Mouse (Mus musculus) CH12.LX (cell line): ENCODE results near the gene Tmem219. TPM values are rescaled to one million over a fixed set of nuclear protein-coding genes. Genes with fewer than 3 reads are reported as not detected.
A peak's percentile ranks its signal among the peaks of the same experiment; 100 is the strongest.

Experiments used
- DNase-seq: peaks from one replicate; pipeline ENCODE4 v3.0.0-alpha.2; 2013; ENCODE audit errors: extremely low read depth
- H3K27ac ChIP-seq: 2 replicates; pipeline ENCODE4 v1.5.1; 2012; ENCODE audit warnings: low read depth, mild to moderate bottlenecking, control low read depth, moderate library complexity; ENCODE audit not compliant: insufficient read depth
- H3K27me3 ChIP-seq: replicated peaks from 2 replicates; pipeline ENCODE3; 2012; ENCODE audit warnings: inconsistent platforms
- H3K36me3 ChIP-seq, 2 experiments: replicated peaks in 1 of 2; 2 replicates each; pipeline versions ENCODE3 to v1.6.1; 2012; ENCODE audit warnings: inconsistent platforms in 1 of 2, low read length in 1 of 2, mild to moderate bottlenecking in 1 of 2, mixed read lengths in 1 of 2, moderate library complexity in 1 of 2; ENCODE audit not compliant: control insufficient read depth in 1 of 2, insufficient read depth in 1 of 2
- H3K4me1 ChIP-seq, 2 experiments: 2 replicates each; pipeline ENCODE4 v1.6.1; 2012; ENCODE audit warnings: inconsistent platforms in 1 of 2, moderate library complexity in 1 of 2; ENCODE audit not compliant: insufficient read depth in 2 of 2, control insufficient read depth in 1 of 2
- H3K4me2 ChIP-seq: 2 replicates; pipeline ENCODE4 v1.6.1; 2012; ENCODE audit warnings: low read depth, mild to moderate bottlenecking, control low read depth; ENCODE audit not compliant: poor library complexity, insufficient read depth, severe bottlenecking
- H3K4me3 ChIP-seq, 3 experiments: fragments of 150-350 bp in 1 of 3; sonication (generic) in 1 of 3; replicated peaks in 1 of 3; 2 replicates each; pipeline versions ENCODE3 to v1.5.1; 2011 to 2012; ENCODE audit warnings: low read depth in 2 of 3, low read length in 2 of 3, mild to moderate bottlenecking in 2 of 3, moderate library complexity in 2 of 3, control low read depth in 1 of 3, improper control_type of control experiment in 1 of 3, inconsistent platforms in 1 of 3, mixed read lengths in 1 of 3; ENCODE audit not compliant: poor library complexity in 1 of 3
- H3K79me2 ChIP-seq: replicated peaks from 2 replicates; pipeline ENCODE4 v1.6.1; 2012; ENCODE audit warnings: mild to moderate bottlenecking, moderate library complexity; ENCODE audit not compliant: control insufficient read depth, poor library complexity, insufficient read depth, severe bottlenecking; ENCODE audit errors: extremely low read depth
- H3K9ac ChIP-seq: 2 replicates; pipeline ENCODE4 v1.6.1; 2012; ENCODE audit warnings: low read depth, mild to moderate bottlenecking, control low read depth, moderate library complexity; ENCODE audit not compliant: insufficient read depth
- H3K9me3 ChIP-seq: replicated peaks from 2 replicates; pipeline ENCODE3; 2012; ENCODE audit warnings: low read length, inconsistent platforms, mixed read lengths
- BHLHE40 ChIP-seq: IDR thresholded peaks from 2 replicates; pipeline ENCODE4 v1.6.1; 2011; ENCODE audit warnings: mild to moderate bottlenecking, low read depth, low read length, improper control_type of control experiment
- E2F4 ChIP-seq: IDR thresholded peaks from 2 replicates; pipeline ENCODE4 v1.6.1; 2011; ENCODE audit warnings: low read depth, low read length, improper control_type of control experiment; ENCODE audit not compliant: insufficient replicate concordance
- GABPA ChIP-seq: IDR thresholded peaks from 2 replicates; pipeline ENCODE4 v1.6.1; 2012; ENCODE audit warnings: low read depth, low read length, improper control_type of control experiment, inconsistent platforms; ENCODE audit not compliant: insufficient replicate concordance
- JUN ChIP-seq: IDR thresholded peaks from 2 replicates; pipeline ENCODE4 v1.6.1; 2011; ENCODE audit warnings: low read depth, mild to moderate bottlenecking, low read length, improper control_type of control experiment, moderate library complexity; ENCODE audit not compliant: insufficient read depth
- KAT2A ChIP-seq: IDR thresholded peaks from 2 replicates; pipeline ENCODE4 v1.6.1; 2012; ENCODE audit warnings: low read length, improper control_type of control experiment, inconsistent platforms; ENCODE audit not compliant: insufficient replicate concordance
- MAZ ChIP-seq: IDR thresholded peaks from 2 replicates; pipeline ENCODE4 v1.6.1; 2012; ENCODE audit warnings: low read depth, mild to moderate bottlenecking, inconsistent platforms, low read length, improper control_type of control experiment, moderate library complexity
- MEF2A ChIP-seq: IDR thresholded peaks from 2 replicates; pipeline ENCODE4 v1.6.1; 2014; ENCODE audit warnings: low read depth, mild to moderate bottlenecking, inconsistent platforms, low read length, improper control_type of control experiment, borderline replicate concordance
- MXI1 ChIP-seq: IDR thresholded peaks from 2 replicates; pipeline ENCODE4 v1.6.1; 2011; ENCODE audit warnings: mild to moderate bottlenecking, low read depth, low read length, improper control_type of control experiment
- NRF1 ChIP-seq: IDR thresholded peaks from 2 replicates; pipeline ENCODE4 v1.6.1; 2014; ENCODE audit warnings: low read depth, mild to moderate bottlenecking, inconsistent platforms, low read length, improper control_type of control experiment, moderate library complexity
- POLR2AphosphoS2 ChIP-seq: IDR thresholded peaks from 2 replicates; pipeline ENCODE4 v1.6.1; 2011; ENCODE audit warnings: low read depth, low read length, improper control_type of control experiment
- UBTF ChIP-seq: IDR thresholded peaks from 2 replicates; pipeline ENCODE4 v1.6.1; 2012; ENCODE audit warnings: low read depth, mild to moderate bottlenecking, inconsistent platforms, low read length, improper control_type of control experiment, moderate library complexity
- USF1 ChIP-seq: IDR thresholded peaks from 2 replicates; pipeline ENCODE4 v1.6.1; 2014; ENCODE audit warnings: low read depth, mild to moderate bottlenecking, inconsistent platforms, low read length, improper control_type of control experiment
- USF2 ChIP-seq: conservative IDR thresholded peaks from 2 replicates; pipeline ENCODE4 v1.6.1; 2011; ENCODE audit warnings: low read depth, low read length, improper control_type of control experiment
- ZC3H11A ChIP-seq: IDR thresholded peaks from 2 replicates; pipeline ENCODE4 v1.6.1; 2012; ENCODE audit warnings: low read depth, mild to moderate bottlenecking, inconsistent platforms, low read length, improper control_type of control experiment
- ZKSCAN1 ChIP-seq: IDR thresholded peaks from 2 replicates; pipeline ENCODE4 v1.6.1; 2012; ENCODE audit warnings: low read depth, inconsistent platforms, low read length, improper control_type of control experiment, borderline replicate concordance
- ZMIZ1 ChIP-seq: IDR thresholded peaks from 2 replicates; pipeline ENCODE4 v1.6.1; 2012; ENCODE audit warnings: low read depth, mild to moderate bottlenecking, inconsistent platforms, low read length, improper control_type of control experiment
- ZNF384 ChIP-seq: IDR thresholded peaks from 2 replicates; pipeline ENCODE4 v1.6.1; 2012; ENCODE audit warnings: low read depth, low read length, improper control_type of control experiment, inconsistent platforms
- dilution Hi-C: fragments of 300-500 bp; cut with MboI; formaldehyde crosslinking; loops from 2 replicates; pipeline ENCODE4 v1.14.3; 2020; ENCODE audit warnings: low sequenced_read_pairs; ENCODE audit not compliant: extremely low pct_unique_long_range_greater_than_20kb, extremely low pct_ligation_motif_present
- in situ Hi-C: fragments of 300-500 bp; cut with MboI; formaldehyde crosslinking; loops from 3 replicates; pipeline ENCODE4 v1.14.3; 2019; ENCODE audit warnings: low sequenced_read_pairs, low pct_ligation_motif_present, low pct_unique_long_range_greater_than_20kb, mixed read lengths
- polyA plus RNA-seq: library from polyadenylated mRNA; unstranded; fragments of >175 nt; gene quantifications from 2 replicates; pipeline ENCODE4 v1.2.1, GENCODE M21; 2012; ENCODE audit warnings: low read depth; ENCODE audit not compliant: insufficient read length
- total RNA-seq, 2 experiments: library from RNA; depleted of rRNA; stranded (reverse); fragments of 300-350 nt in 1 of 2; fragments of >200 nt in 1 of 2; gene quantifications; 2 replicates each; pipeline ENCODE4 v1.2.3; 2012 to 2014

Tmem219 gene
- total and polyA plus RNA-seq, 3 experiments: 33.4 to 43.2 (median 37.4) TPM

DNA sequence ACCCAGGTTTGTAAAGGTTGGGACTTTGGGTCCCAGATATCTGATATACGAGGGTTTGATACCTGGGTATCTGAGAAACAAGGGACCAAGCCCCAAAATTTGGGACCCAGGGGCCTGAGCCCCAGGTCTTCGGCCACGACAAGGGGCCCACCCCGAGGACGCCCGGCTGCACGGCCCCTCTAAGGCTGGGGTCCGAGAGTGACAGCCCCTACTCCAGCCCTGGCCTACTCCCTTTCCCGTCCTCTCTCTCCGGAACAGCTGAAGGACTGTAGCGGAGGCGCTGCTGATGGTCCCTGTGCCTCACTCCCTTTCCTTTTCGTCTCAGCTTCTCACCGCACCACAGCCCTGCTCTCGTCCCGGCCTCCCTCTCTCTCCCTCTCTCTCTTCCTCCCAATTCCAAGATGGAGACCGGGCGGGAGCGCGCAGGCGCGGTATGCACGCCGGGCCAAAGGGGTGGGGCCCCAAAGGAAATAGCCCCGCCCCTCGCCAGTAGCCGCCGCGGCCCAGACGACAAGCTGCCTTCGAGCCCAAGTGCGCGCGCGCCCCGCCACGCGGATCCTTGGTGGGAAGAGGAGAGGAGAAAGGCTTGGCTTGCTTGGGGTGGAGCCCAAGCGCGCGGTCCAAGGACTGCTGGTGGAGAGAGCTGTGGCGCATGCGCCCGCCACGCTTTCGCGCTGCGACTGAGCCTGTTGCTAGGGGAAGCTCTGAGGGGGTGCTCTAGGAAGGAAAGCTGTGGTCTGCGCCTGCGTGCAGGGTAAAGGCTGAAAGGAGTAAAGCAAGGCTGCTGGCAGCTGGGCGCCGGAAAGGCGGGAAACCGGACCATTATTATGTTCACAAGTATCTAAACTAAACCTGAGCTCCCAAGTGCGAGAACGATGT lies 38.2 kb downstream of the Tmem219 start, which contains the start of gene Taok2 (continued):
- TF ChIP-seq KAT2A (peak; percentile 48; the same call in 1 of the 2 replicates), USF1 (no peak), MEF2A (no peak), USF2 (no peak), ZMIZ1 (peak; percentile 67), MAZ (no peak), GABPA (no peak), ZC3H11A (no peak), BHLHE40 (no peak), ZNF384 (no peak), ZKSCAN1 (no peak), NRF1 (peak; percentile 92)

DNA sequence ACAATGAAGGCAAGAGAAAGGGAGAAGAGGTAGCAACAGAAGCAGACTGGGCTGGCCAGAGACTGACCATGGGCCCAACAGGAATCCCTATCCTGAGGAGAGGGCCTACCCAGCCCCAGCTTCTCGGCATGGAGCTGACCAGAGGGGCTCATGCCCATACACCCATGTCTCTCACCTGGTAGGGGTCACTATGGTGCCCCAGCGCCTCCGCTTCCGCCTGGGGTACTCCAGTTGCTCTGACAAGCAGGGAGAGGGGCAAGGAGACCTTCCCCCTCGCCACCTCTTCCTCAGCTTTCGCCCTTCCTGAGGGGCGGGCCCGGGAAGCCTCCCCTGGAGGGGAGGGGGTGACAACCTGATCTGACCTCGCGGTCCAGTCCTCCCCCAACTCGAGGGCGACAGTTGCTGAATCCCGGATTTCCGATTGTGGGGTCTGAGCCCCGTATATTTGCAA lies 39.0 kb downstream of the Tmem219 start:
- in situ Hi-C loops: no loop called here
- Histone ChIP-seq H3K27ac (0 out of 2 replicates have a peak overlapping the region, but pooled peaks have one; percentile 11), H3K79me2 (peaks cover 32% of the 10 kb centered on the region), H3K4me2 (peak overlapping the region; percentile 79)
- TF ChIP-seq E2F4: no peak
- TF ChIP-seq NRF1: 0 out of 2 replicates have a peak, but pooled peaks have one; percentile 23
- TF ChIP-seq POLR2AphosphoS2: no peak
- TF ChIP-seq UBTF: no peak
- no peak for TF ChIP-seq JUN
- TF ChIP-seq MXI1: peak; percentile 30; the same call in 1 of the 2 replicates
- TF ChIP-seq, all 38 proteins: peak for 2
- Histone ChIP-seq H3K4me1 (peaks cover 8 to 53% of the 10 kb centered on the region in 2 experiments; a peak in 3 of 4 replicates), H3K9ac (peak overlapping the region; percentile 99), H3K9me3 (no peaks in the 10 kb centered on the region), H3K4me3 (peak overlapping the region; percentile 75 to 97 (median 90)), H3K36me3 (peaks cover 24 to 51% of the 10 kb centered on the region in 2 experiments), H3K27me3 (no peaks in the 10 kb centered on the region)
- DNase-seq: no peak
- dilution Hi-C loops: no loop called here
